ENCODE assay signal across 10 mouse cellular contexts in genomic region chr11:50744971-50745370, GRCm38 (mm10).
DNase-seq lines count a peak whose midpoint lies in the region; ATAC-seq lines count a peak whose summit lies in the region.
"Had no signal": no experiment of that assay in that cellular context is flagged by ENCODE, and none has a peak within 500 bp of the region (broad histone marks: within the 10 kb centered on the region; RNA-seq: fewer than 3 reads in every experiment).

No protein-coding gene starts in this region.

- peak; percentile 73 for DNase-seq in ovary, adult 18-20 months (ENCODE audit: low spot score)
- DNase-seq in ovary, postnatal 10 days (ENCODE audit: low spot score), result no peak
- peak; percentile 33 to 37 for DNase-seq in gastrocnemius, adult 8-10 months (ENCODE audit: low spot score in 2 of 2)
- peak; percentile 38 to 45 for DNase-seq in left cerebral cortex, postnatal 10 days (ENCODE audit: extremely low spot score in 1 of 2, low spot score in 2 of 2)
- DNase-seq in skeletal muscle tissue, adult 2 months (ENCODE audit: low read depth, low spot score), result peak; percentile 61
- no peak for DNase-seq in cerebellum, adult 9-11 months

- WGBS in liver, embryonic 12.5 days (ENCODE audit: insufficient replicate concordance), result 60% methylated on average over 6 of the region's 6 CpGs
- 63% methylated on average over 6 of the region's 6 CpGs for WGBS in forebrain, embryonic 13.5 days

- no peak overlapping the region for H3K4me3 ChIP-seq in liver, embryonic 12.5 days
- no peak overlapping the region for H3K4me3 ChIP-seq in forebrain, embryonic 13.5 days
- H3K4me3 ChIP-seq: erythroblast, embryonic 14.5 days; neural tube, embryonic 13.5 days had no signal

- H3K36me3 ChIP-seq in liver, embryonic 12.5 days, result no peaks in the 10 kb centered on the region
- H3K36me3 ChIP-seq in forebrain, embryonic 13.5 days (ENCODE audit: poor library complexity, severe bottlenecking), result no peaks in the 10 kb centered on the region
- H3K36me3 ChIP-seq: neural tube, embryonic 13.5 days had no signal

- no peak overlapping the region for H3K27ac ChIP-seq in liver, embryonic 12.5 days
- H3K27ac ChIP-seq in forebrain, embryonic 13.5 days, result no peak overlapping the region
- H3K27ac ChIP-seq: neural tube, embryonic 13.5 days had no signal

- ATAC-seq in liver, embryonic 12.5 days, result no peak
- ATAC-seq in forebrain, embryonic 13.5 days, result no peak

- no peak overlapping the region for H3K9ac ChIP-seq in liver, embryonic 12.5 days
- no peak overlapping the region for H3K9ac ChIP-seq in forebrain, embryonic 13.5 days
- H3K9ac ChIP-seq: neural tube, embryonic 13.5 days had no signal

- H3K27me3 ChIP-seq in liver, embryonic 12.5 days (replicated peaks), result no peaks in the 10 kb centered on the region
- no peaks in the 10 kb centered on the region for H3K27me3 ChIP-seq in forebrain, embryonic 13.5 days
- H3K27me3 ChIP-seq: neural tube, embryonic 13.5 days had no signal

- no peaks in the 10 kb centered on the region for H3K4me1 ChIP-seq in liver, embryonic 12.5 days
- no peaks in the 10 kb centered on the region for H3K4me1 ChIP-seq in forebrain, embryonic 13.5 days

- no peak overlapping the region for H3K4me2 ChIP-seq in liver, embryonic 12.5 days
- H3K4me2 ChIP-seq in forebrain, embryonic 13.5 days, result no peak overlapping the region
- H3K4me2 ChIP-seq: neural tube, embryonic 13.5 days had no signal

- intact Hi-C loops in left cerebral cortex, postnatal 10 days (cut with DNase I), result no loop called here

- no peaks in the 10 kb centered on the region for H3K9me3 ChIP-seq in liver, embryonic 12.5 days (replicated peaks)
- H3K9me3 ChIP-seq in forebrain, embryonic 13.5 days (replicated peaks), result no peaks in the 10 kb centered on the region
- H3K9me3 ChIP-seq: neural tube, embryonic 13.5 days had no signal

Comparison
In these comparisons a context has a peak if more than half of its experiments do, and no peak if none do; other contexts are left out.
1. DNase-seq: peak in ovary, adult 18-20 months (single experiment), gastrocnemius, adult 8-10 months (2 of 2), left cerebral cortex, postnatal 10 days (2 of 2) and skeletal muscle tissue, adult 2 months (single experiment); none in ovary, postnatal 10 days (single experiment) and cerebellum, adult 9-11 months (single experiment).